Mouse (Mus musculus) embryo, embryonic 11.5 days (tissue): ENCODE data around the gene Pigl.
"Not testable (repeated sequence)": the region's sequence is repeated elsewhere in the genome, so short reads cannot be mapped to it uniquely, and the experiment has no call there.

ENCODE experiments used
- DNase-seq: peaks from one replicate; pipeline ENCODE4 v3.0.0-alpha.2; 2012; ENCODE audit warnings: low read depth, low spot score

Gene Pigl

DNA sequence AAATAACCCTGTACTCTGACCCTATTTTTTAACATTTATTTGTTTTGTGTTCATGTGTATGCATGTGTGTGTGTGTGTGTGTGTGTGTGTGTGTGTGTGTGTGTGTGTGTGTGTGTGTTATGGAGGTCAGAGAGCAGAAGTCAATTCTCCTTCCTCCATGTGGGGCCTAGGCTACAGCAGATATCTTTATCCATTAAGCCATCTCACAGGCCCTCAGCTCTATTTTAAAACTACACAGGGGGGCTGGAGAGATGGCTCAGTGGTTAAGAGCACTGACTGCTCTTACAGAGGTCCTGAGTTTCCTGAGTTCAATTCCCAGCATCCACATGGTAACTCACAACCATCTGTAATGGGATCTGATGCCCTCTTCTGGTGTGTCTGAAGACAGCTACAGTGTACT is 9.0 kb downstream of the Pigl start:
- not testable (repeated sequence) for DNase-seq

DNA sequence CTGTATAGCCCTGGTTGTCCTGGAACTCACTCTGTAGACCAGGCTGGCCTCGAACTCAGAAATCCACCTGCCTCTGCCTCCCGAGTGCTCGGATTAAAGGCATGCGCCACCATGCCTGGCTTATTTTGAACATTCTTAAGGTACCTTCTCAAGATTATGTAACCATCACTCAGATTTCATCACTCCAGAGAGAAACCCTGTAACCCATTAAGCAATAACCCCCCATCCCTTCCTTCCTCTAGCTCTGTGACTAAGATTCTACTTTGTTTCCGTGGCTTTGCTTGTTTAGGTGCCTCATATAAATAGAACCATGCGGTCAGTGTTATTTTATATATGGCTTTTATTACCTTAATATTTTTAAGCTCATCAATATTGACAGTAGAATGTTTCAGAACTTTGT is 12.2 kb downstream of the Pigl start:
- DNase-seq = no peak

DNA sequence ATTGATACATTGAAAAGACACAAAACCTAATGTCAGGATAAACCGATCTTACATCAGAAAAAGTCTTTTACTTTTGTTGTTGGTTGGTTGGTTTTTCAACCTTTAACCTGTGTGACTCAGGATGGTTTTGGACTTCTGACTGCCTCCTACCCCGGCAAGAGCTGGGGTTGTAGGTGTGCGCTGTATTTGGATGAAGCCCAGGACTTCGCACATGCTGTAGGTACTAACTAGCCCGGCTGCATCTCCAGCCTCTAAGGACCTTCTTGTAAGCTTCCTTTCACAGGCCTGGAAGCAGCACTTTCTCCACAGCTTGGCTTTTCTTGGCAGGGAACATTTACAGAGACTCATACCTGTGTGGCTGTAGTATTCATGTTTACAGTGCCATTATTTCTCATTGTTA is 15.3 kb downstream of the Pigl start:
- no peak for DNase-seq

DNA sequence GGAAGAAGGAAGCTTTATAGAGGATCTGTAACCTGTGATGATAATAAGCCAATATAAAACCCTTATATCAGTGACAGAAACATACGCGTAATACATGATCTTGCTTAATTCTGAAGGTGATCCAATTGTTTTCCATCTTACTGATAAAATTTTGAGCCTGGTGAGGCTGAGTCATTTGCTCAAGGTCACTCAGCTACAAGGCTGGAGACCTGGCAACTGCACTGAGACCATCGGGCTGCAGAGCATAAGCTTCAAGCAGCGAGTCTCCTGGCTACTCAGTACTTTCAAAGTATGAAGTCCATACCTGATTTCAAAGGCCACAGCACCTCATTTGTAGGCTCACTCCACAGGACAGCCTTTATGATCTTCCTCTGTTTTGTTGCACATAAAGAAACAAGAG is 17.9 kb downstream of the Pigl start:
- no peak for DNase-seq

DNA sequence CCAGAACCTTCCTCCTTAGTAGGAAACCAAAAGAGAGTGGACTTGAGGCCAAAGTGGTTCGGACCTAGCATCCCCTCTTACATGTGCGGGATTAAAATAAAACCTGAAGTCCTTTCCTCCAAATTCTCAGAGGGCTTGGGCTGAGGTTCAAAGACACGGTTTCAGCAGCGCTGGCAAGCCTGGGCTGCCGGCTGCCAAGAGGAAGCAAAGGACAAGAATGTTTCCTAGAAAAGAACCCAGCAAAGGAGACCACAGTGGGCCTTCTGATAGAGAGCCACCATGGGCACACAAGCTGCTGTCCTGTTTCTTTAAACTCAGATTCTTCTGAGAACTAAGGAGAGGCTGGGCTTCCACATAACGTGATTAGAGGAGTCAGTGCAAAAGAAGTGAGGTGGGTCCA is 20.7 kb downstream of the Pigl start:
- DNase-seq = no peak

DNA sequence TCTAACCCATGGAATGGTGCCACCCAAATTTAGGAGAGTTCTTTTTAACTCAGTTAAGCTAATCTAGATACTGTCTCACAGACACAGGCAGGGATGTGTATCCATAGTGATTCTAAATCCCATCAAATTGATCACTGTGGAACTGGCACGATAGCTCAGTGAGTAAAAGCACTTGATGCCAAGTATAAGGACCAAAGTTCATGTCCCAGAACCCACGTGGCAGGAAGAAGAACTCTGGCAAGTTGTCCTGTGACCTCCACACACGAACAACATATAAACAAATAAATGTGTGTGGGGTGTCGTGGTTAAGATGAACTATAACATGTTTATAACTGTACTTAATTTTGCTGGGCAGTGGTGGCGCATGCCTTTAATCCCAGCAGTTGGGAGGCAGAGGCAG is 21.3 kb downstream of the Pigl start:
- DNase-seq = no peak

DNA sequence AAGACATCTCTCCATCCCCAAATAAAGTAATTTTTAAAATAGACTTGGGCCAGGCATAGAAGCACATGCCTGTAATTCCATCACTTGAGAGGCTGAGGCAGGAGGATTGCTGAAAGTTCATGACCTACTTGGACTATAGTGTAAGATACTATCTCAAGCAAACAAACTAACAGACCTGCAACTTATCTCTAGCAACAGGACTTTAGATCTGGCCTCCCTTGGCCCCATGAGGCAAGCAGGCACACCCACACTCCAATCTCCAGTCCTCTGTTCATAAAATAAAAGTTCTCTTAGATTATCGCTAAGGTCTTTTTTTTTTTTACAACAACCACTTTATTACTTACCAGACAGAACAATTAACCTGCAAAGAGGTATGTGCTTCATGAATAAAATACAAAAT is 28.7 kb downstream of the Pigl start:
- DNase-seq = no peak

DNA sequence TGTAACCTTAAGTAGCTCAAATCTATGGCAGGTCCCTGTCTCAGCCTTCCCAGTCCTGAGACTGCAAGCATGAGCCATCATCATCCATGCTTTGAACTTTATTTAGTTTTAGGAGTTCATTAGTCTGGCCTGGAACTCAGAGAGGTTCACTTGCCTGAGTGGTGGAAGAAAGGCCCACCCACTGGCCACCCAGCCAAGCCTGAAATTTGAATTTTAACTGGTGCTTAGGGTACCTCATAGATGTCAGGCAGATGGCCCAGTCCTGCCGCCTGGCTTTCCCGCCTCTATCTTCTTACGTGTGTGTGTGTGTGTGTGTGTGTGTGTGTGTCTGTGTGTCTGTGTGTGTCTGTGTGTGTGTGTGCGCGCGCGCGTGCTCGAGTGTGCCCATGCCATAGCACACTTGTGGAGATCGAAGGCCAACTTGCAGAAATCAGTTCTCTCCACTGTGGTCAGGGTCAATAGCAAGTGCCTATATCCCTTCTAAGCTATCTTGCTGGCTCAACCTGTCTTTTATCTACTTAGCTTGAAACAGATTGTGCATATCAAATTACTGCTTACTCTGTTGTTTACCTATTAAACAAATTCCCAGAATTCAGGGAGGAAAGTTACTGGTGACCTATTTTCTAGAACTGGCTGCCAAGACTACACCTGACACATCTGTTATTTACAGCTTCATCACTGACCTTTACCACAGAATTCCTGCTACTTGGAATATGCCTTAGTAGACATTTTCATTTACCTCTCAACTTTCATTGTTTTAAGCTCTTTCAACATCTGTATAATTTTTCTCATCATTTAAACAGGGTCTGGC is 29.5 kb downstream of the Pigl start:
- no peak for DNase-seq

DNA sequence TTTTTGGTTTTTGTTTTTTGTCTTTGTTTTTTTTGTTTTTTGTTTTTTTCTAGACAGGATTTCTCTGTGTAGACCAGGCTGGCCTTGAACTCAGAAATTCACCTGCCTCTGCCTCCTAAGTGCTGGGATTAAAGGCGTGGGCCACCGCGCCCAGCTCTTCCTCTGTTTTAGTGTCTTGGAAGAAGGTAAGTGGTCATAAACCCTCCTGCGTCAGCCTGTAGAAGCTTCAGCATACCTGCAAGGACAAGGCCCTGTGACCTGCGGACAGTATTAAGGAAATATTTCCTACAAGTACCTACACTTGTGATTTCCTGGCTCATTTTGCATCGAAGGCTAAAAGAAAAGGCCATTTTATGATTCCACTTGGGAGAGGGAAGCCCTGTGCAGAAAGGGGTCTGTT is 35.4 kb downstream of the Pigl start:
- DNase-seq = no peak

DNA sequence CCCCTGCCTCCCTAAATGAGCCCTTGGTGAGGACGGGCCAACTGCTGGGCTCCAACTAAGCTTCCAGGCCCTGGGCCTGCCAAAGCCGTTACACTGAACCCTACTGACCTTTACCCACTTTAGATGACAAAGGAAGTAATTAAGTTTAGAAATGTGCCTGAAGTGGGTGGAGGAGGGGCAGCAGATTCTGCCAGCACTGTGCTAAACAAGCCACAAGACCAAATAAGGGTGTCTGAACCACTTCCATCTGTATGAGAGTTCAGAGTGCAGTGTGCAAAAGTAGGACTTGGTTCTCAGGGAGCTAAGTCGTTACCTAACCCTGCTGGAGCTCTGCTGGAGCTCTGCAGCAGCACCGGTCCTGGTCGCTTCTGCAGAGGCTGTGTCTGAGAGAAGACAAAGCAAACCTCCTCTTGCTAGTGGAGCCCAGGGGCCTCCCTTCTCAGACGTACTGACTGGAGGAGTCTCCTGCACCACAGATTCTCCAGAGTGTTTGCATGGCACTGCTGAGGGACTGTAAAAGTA is 36.6 kb downstream of the Pigl start:
- peak; percentile 26 for DNase-seq

DNA sequence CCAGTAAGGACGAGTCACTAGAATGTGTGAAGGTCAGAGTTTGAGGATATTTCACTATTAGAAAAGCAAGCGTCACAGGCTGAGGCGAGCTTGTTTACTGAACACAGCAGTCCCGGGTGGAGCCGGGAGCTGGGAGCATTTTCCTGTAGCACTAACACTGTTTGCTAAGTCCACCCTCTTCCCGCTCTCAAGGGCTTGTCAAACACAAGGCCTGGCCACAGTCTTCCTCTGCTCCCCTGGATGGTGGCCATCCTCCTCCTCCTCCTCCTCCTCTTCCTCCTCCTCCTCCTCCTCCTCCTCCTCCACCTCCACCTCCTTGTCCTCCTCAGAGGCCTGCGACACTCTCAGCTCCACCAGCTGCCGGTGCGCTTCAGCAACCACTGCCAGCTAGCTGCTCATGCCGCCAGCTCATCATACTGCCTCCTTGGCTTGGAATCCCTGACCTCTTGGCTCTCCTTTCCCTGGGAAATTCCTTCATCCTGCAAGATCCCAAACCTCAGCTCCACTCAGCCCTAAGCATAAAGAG is 37.1 kb downstream of the Pigl start:
- no peak for DNase-seq

DNA sequence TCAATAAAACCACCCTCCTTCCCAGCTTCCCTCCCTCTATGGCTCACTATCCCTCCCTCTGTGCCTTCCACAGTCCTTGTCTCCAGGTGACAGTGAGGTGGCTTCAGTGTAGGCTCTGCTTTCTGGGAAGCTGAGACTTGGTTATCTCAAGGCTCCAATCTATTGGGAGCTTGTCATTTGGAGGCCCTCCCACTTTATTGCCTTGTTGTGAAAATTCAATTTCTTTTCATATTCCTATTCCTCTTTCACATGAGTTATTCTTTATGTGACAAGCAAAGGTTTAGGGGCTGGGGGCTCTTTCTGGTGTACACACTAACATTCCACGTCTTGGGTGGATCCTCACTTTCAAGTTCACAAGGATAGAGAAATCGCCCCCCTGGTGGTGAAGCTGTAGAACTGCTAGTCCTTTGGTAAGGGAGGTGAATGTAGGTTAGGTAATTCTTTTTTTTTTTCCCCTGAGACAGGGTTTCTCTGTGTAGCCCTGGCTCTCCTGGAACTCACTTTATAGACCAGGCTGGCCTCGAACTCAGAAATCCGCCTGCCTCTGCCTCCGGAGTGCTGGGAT is 38.0 kb downstream of the Pigl start:
- DNase-seq = peak; percentile 17

DNA sequence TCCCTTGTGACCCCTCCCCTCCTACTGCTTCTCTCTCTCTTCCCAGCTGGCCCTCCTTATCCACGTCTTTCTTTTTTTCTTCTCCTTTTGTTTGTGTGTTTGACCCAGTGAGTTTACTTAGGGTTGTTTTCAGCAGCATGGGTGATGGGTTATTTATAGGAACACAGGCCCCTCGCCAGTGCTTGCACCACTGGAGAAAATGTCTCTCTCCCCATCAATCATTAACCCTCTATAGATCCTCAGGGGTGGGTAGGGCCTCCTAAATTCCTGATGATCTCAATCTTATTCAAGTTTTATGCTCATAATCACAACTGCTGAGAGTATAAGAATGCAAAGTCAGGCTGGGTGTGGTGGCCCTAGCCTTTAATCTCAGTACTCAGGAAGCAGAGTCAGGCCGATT is 38.9 kb downstream of the Pigl start:
- DNase-seq = no peak

DNA sequence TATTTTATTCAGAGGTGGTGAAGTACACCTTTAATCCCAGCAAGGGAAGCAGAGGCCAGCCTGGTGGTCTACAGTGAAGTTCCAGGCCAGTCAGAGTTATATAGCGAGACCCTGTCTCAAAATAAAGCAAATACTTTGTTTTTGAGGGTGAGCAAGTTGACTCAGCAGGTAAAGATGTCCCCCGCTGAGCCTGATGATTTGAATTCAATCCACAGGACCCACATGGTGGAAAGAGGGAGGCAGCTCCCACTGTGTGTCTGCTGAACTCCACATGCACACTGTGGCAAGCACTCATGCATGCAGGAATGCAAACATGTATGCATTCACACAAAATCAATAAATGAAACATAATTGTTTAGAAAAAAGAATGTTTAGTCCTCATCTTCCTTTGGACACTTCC is 40.5 kb downstream of the Pigl start:
- no peak for DNase-seq

DNA sequence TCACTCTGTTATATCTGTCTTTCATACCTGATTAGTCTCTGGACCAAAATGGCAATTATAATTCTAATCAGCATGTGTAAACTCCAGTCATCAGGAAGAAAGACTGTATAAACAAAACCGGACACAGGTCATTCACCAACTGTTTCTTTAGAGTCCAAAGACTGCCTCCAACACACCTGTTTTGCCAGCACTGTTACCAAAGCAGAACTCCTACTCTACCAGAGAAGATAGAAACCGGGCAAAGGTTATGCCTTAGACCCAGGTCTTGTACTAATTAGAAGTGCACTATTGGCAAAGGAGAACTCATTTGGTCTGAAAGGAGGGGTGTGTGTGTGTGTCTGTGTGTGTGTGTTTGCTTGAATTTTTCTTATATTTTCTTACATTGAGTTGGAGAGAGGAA is 42.3 kb downstream of the Pigl start:
- DNase-seq = no peak

DNA sequence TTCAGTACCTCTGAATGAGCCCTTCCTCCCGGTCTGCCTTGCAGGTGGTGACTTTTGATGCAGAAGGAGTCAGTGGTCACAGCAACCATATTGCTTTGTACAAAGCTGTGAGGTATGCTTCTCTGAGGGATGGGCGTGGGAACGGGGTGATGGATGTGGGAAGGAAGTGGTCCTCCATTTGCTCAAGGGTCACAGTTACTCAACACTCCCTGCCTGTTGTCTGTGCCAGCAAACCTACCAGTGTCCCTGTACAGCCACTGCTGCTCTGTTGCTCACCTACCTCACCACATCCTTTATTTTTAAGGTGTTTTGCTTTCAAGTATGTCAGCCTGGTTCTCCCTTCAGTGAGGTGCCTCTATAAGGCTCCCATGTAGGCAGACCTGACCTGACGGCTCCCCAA is 49.4 kb downstream of the Pigl start:
- DNase-seq = no peak

DNA sequence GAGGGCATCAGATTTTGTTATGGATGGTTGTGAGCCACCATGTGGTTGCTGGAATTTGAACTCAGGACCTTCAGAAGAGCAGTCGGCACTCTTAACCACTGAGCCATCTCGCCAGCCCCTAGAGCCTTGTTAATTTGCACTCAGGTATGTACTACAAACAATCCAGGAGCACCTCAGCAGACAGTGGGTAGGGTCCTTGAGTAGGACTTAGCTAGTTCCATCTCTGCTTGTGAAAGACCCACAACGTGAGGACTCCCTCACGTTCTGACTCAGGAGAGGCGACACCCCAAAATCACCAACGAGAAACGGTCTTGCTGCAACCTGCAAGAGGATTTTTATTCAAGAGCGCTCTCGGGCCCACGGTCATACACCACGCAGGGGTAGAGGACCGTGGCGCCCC is 50.1 kb downstream of the Pigl start:
- not testable (repeated sequence) for DNase-seq

DNA sequence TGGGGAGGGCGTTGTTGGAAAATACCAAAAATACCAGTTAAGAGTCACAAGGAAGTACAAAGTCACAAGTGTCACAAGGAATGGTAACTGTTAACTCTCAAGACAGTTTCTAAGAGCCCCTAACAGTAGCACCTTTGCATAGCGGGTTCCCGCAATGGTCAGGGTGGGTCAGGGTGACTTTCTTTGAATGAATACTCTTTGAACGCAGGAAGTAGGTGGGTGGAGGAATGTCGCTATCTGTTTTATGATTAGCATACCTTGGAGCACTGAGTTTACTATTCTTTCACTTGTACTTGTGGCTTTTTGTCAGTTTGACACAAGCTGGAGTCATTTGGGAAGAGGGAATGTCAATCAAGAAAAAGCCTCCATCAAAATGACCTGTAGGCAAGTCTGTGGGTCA is 50.6 kb downstream of the Pigl start:
- DNase-seq = not testable (repeated sequence)

DNA sequence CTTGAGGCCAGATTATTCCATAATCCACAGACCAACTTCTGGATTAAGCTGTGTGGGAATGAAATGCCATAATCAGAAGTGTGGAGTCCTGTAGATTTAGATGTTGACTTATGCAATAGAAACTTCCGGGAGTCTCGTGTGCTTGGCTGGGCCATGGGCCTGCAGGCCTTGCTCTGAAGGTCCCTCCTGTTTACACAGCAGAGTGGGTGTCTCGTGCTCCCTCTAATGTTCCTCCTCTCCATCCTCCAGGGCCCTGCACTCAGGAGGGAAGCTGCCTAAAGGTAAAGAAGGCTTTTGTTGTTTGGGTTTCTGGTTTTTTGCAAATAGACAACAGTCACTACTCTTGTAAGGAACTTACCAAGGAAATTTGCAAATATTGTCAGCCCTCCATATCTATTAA is 51.3 kb downstream of the Pigl start:
- no peak for DNase-seq

DNA sequence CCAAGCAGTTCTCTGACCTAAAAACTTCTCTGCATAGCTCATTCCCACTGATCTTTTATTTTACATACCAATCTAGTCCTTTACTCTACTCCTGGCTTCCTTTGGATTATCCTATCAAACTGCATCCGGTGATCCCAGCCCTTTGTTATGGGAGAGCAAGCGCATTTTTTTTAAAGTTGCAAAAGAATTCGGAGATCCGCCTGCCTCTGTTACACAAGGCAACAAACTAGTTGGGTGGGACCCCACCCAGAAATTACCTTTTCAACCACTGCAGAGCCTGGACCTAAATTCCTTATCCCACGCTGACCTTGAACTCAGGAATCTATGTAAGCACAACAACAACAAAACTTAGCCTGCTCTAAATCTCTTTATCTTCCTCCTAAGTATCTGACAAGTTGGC is 52.7 kb downstream of the Pigl start:
- no peak for DNase-seq

DNA sequence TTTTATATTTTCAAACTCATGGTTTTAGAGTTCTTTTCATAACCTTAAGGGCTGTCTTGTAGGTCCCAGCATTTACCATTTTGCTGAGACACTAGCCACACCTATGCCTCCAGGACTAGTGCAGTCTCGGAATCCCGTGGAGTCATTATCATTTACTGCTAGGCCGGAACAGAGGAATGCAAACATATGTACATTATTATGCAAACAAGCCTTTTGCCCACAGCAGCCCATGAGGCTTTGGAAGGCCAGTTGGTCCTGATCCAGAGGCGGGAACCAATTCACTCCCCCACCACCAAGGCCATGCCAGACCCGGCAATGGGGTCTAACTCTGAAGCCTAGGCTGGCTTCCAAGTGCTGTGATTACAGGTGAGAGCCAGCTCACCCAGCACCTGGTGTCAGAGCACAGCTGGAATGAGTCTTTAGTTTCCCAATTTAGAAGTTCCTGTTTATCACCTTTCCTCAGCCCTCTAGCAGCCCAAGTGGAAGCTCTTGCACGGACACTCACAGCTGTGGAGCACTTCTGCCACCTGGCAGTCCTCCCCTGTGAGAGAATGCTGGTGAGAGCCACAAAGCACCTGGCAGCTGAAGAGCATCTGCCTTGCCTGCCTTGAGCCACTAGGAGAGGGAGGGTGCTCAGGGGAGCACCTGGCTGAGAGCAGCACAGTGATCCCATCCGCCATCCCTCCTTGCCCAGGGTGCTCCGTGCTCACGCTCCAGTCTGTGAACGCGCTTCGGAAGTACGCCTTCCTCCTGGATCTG is 53.4 kb downstream of the Pigl start:
- DNase-seq = no peak

DNA sequence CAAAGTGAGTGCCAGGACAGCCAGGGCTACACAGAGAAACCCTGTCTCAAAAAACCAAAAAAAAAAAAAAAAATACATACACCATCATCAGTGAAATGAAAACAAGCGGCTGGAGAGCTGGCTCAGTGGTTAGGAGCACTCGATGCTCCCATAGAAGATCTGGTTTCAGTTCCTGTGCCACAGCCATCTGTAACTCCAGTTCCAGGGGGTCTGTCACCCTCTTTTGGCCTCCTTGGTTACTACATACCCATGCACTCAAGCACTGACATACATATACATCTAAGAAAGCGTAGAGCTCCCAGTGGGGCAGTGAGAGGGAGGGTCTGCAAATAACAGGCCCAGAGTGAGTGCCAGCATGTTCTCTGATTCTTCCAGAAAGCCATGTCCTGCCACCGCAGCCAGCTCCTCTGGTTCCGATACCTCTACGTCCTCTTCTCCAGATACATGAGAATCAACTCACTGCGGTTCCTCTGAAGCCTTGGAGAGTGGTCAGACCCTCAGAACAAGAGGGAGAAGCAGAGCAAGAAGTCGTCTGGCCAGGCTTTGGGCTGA is 54.3 kb downstream of the Pigl start:
- DNase-seq = no peak
